Mouse (Mus musculus) T-helper 17 cell (primary cell): Measurements from ENCODE around the gene Tle2.

Experiments
- in situ Hi-C, 2 experiments: fragments of 300-600 bp; cut with MboI, MseI; formaldehyde crosslinking; loops; 1 replicate in 1 of 2; 2 replicates in 1 of 2; pipeline ENCODE4 v1.15.1; 2025; ENCODE audit warnings: high pct_unique_total_duplicates in 2 of 2

Gene Tle2

DNA sequence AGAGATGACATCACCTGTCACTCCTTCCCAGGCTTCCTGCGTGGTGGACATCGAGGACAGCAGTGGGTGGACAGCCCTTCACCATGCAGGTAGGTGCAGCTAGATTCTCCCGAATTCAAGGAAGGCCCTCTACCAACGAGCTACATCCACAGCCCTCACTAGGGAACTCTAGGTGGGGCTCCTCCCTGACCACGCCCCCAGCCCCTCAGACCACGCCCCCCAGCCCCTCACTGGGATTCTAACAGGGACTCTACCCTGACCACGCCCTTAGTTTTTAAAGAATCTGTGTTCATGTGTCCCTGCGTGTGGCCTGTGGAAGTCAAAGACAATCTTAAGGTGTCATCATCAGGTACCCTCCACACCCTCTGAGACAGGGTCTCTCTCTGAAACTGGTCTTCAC is 62.0 kb downstream of the Tle2 start:
- in situ Hi-C loops: loop anchor here (5.0 to 25.0 kb wide), 3 partner anchors 351 to 1151 kb away; partner anchors contain the start of gene Tdg (in 1 of the 2)

GRCm38 (mm10) chr10:81638101-81638500 is 63.7 kb downstream of the Tle2 start:
- in situ Hi-C loops: loop anchor here (5.0 to 25.0 kb wide), 3 partner anchors 349 to 1149 kb away; partner anchors contain the start of gene Tdg (in 1 of the 2)
